Mouse (Mus musculus): ENCODE data around the gene Zc3h4. TPM values are rescaled to one million over a fixed set of nuclear protein-coding genes. Genes with fewer than 3 reads are reported as not detected.

Zc3h4 gene
- polyA plus RNA-seq, 1 experiment = 14.4 TPM

DNA sequence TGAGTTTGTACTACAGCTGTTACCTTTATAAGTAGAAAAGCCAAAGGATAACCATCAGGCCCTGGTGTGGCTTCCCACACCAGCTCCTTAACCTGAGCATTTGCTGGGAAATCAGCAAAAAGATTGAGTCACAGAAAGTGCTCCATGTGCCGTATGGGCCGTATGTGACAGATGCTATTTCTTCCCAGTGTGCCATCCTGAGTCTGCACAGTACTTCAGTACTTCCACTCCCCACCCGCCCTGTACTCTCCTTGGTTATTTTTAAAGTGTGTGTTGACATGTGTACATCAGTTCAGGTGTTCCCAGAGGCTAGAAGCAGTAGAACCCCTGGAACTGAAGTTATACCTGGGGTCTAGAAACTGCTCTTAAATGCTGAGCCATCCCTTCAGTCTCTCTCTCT lies 6.3 kb downstream of the Zc3h4 start:
- Histone ChIP-seq H3K4me1 (ENCODE audit: control insufficient read depth, insufficient read depth, low read length) (peaks cover 18% of the 10 kb centered on the region), H3K36me3 (ENCODE audit: control insufficient read depth, insufficient read depth, low read length) (no peaks in the 10 kb centered on the region; the same call in none of the 2 replicates), H3K27me3 (ENCODE audit: control insufficient read depth, insufficient read depth, low read length) (no peaks in the 10 kb centered on the region), H3K27ac (ENCODE audit: control insufficient read depth, insufficient read depth, low read depth, low read length) (no peak overlapping the region), H3K4me3 (ENCODE audit: control insufficient read depth, low read depth, low read length) (no peak overlapping the region)
- TF ChIP-seq POLR2A (IDR thresholded peaks at IDR 0.05; ENCODE audit: control insufficient read depth, low read depth, low read length) (no peak), CTCF (IDR thresholded peaks at IDR 0.05; ENCODE audit: control insufficient read depth, insufficient read depth, insufficient replicate concordance, low read depth, low read length) (no peak)

DNA sequence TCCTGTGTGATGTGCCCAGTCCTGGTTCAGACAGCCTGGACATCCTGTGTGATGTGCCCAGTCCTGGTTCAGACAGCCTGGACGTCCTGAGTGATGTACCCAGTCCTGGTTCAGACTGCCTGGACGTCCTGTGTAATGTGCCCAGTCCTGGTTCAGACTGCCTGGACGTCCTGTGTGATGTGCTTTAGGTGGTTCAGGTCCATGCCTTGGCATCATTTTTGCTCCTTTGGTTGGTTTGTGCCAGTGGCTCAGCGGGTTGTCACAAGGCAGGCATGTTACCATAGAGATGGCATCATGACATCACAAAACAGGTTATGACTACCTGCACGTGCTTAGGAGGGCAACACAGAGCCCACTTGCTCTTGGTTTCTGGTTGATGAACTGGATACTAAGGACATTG lies 10.4 kb downstream of the Zc3h4 start:
- Histone ChIP-seq H3K4me1 (ENCODE audit: control insufficient read depth, insufficient read depth, low read length) (no peaks in the 10 kb centered on the region; the same call in none of the 2 replicates), H3K4me3 (ENCODE audit: control insufficient read depth, low read depth, low read length) (peak overlapping the region; percentile 88), H3K27ac (ENCODE audit: control insufficient read depth, insufficient read depth, low read depth, low read length) (peak overlapping the region; percentile 90), H3K36me3 (ENCODE audit: control insufficient read depth, insufficient read depth, low read length) (no peaks in the 10 kb centered on the region; the same call in 1 of the 2 replicates), H3K27me3 (ENCODE audit: control insufficient read depth, insufficient read depth, low read length) (no peaks in the 10 kb centered on the region)
- TF ChIP-seq POLR2A (IDR thresholded peaks at IDR 0.05; ENCODE audit: control insufficient read depth, low read depth, low read length) = peak; percentile 93; the same call in 1 of the 2 replicates
- TF ChIP-seq CTCF (IDR thresholded peaks at IDR 0.05; ENCODE audit: control insufficient read depth, insufficient read depth, insufficient replicate concordance, low read depth, low read length) = no peak

DNA sequence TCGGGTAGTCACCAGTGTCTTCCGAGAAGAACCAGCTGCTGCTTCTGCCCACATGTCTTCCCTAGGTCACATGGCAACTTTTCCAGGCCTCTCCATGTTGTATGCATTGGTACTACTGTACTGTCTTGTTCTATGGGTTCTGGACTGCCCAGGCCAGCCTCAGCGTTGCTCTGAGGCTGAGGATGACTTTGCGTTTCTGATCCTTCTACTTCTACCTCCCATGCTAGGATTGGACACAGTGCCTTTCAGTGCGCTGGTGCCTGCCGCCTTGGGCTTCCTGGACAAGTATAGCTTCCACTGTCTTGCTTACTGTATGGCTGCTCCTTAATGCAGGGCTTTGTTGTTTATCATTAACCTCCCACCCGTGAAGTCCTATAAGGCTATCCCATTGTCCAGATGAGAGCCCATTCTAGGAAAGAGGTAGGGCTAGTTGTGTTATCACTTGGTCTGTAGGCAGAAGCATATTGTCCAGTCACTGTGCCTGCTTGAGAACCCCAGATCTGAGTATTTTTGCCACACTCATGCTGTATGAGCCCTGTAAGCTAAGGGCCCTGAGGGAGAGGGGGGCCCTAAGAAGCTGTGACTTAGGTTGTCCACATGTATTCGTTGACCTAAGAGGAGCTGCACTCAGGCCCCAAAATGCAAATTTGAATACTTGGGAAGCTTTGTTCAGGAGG lies 11.6 kb downstream of the Zc3h4 start:
- no peaks in the 10 kb centered on the region; the same call in none of the 2 replicates for H3K36me3 ChIP-seq (ENCODE audit: control insufficient read depth, insufficient read depth, low read length)

DNA sequence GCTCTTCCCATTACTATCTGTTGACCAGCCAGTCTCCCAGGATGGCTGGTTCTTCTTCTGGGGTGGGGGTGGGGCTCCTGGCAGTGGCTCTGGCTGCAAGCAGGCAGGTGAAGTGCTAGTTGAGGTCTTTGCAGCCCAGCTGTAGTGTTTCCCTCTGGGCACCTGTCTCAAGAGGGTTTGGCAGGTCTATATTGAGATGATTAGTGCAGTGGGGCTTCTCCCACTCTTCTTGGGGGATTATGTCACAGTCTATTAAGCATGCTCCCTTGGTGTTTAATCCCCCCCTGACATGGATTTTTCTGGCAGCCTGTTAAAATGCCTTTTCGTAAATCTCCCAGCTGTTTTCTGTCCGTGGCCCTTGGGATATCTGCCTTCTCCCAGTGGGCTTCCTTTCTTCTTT lies 12.2 kb downstream of the Zc3h4 start:
- peaks cover 3% of the 10 kb centered on the region for H3K4me1 ChIP-seq (ENCODE audit: control insufficient read depth, insufficient read depth, low read length)
- no peak overlapping the region for H3K27ac ChIP-seq (ENCODE audit: control insufficient read depth, insufficient read depth, low read depth, low read length)
- H3K36me3 ChIP-seq (ENCODE audit: control insufficient read depth, insufficient read depth, low read length) = no peaks in the 10 kb centered on the region; the same call in none of the 2 replicates
- H3K27me3 ChIP-seq (ENCODE audit: control insufficient read depth, insufficient read depth, low read length) = no peaks in the 10 kb centered on the region
- TF ChIP-seq CTCF (IDR thresholded peaks at IDR 0.05; ENCODE audit: control insufficient read depth, insufficient read depth, insufficient replicate concordance, low read depth, low read length) (no peak), POLR2A (IDR thresholded peaks at IDR 0.05; ENCODE audit: control insufficient read depth, low read depth, low read length) (no peak)
- H3K4me3 ChIP-seq (ENCODE audit: control insufficient read depth, low read depth, low read length) = peak overlapping the region; percentile 88

More for the DNA sequence above, 11.6 kb downstream of the Zc3h4 start:
- H3K4me1 ChIP-seq (ENCODE audit: control insufficient read depth, insufficient read depth, low read length) = peaks cover 3% of the 10 kb centered on the region
- no peaks in the 10 kb centered on the region for H3K27me3 ChIP-seq (ENCODE audit: control insufficient read depth, insufficient read depth, low read length)
- no peak for TF ChIP-seq CTCF (IDR thresholded peaks at IDR 0.05; ENCODE audit: control insufficient read depth, insufficient read depth, insufficient replicate concordance, low read depth, low read length)
- no peak for TF ChIP-seq POLR2A (IDR thresholded peaks at IDR 0.05; ENCODE audit: control insufficient read depth, low read depth, low read length)
- peak overlapping the region; percentile 88 for H3K4me3 ChIP-seq (ENCODE audit: control insufficient read depth, low read depth, low read length)
- peak overlapping the region; percentile 85; the same call in 1 of the 2 replicates for H3K27ac ChIP-seq (ENCODE audit: control insufficient read depth, insufficient read depth, low read depth, low read length)

DNA sequence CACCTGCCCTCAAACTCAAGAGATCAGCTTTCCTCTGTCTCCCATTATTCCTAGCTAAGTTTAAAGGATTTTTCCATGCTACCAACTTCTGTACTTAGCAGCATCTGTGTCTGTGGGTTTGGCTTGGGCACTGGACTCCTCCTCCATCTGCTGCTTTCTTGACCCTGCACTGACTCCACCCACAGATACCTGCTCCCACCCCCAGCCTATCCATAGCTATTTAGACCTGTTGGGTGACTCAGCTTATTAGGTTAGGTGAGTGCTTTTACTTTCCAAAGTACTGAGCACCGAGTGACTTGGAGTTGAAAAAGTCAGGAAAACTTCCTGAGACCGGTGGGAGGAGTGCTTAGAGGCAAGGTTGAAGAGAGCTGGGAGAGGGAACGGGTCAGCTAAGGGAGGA lies 14.7 kb downstream of the Zc3h4 start:
- no peaks in the 10 kb centered on the region; the same call in none of the 2 replicates for H3K36me3 ChIP-seq (ENCODE audit: control insufficient read depth, insufficient read depth, low read length)
- H3K4me1 ChIP-seq (ENCODE audit: control insufficient read depth, insufficient read depth, low read length) = peaks cover 3% of the 10 kb centered on the region

DNA sequence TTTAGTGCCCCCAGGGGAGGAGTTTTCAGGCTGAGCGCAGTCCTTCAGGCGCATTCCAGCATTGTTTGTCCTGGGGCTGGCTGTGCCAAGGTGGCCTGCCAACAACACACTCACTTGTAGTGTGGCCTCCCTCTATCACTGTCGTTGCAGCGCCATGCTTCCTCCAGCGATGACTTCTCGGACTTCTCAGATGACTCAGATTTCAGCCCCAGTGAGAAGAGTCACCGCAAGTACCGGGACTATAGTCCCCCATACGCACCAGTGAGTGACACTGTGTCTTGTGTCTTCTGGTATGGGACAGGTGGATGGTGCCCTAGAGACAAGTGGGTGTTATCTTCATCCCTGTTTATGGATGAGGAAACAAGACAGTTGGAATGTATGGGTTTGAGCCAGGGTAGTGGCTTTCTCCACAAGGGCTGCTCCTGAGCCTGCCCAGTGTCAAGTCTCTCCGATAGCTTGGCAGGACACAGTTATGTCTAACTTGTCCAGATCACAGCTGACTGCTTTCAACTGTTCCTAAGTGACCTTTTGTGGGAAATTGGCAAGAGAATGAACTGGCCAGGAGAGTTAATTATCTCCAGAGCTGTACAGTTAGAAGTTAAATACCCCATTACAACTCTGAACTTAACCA lies 16.5 kb downstream of the Zc3h4 start:
- H3K36me3 ChIP-seq (ENCODE audit: control insufficient read depth, insufficient read depth, low read length) = peaks cover 5% of the 10 kb centered on the region

More for the DNA sequence above, 14.7 kb downstream of the Zc3h4 start:
- H3K27ac ChIP-seq (ENCODE audit: control insufficient read depth, insufficient read depth, low read depth, low read length) = no peak overlapping the region
- H3K27me3 ChIP-seq (ENCODE audit: control insufficient read depth, insufficient read depth, low read length) = no peaks in the 10 kb centered on the region
- TF ChIP-seq POLR2A (IDR thresholded peaks at IDR 0.05; ENCODE audit: control insufficient read depth, low read depth, low read length) (no peak), CTCF (IDR thresholded peaks at IDR 0.05; ENCODE audit: control insufficient read depth, insufficient read depth, insufficient replicate concordance, low read depth, low read length) (no peak)
- H3K4me3 ChIP-seq (ENCODE audit: control insufficient read depth, low read depth, low read length) = no peak overlapping the region

DNA sequence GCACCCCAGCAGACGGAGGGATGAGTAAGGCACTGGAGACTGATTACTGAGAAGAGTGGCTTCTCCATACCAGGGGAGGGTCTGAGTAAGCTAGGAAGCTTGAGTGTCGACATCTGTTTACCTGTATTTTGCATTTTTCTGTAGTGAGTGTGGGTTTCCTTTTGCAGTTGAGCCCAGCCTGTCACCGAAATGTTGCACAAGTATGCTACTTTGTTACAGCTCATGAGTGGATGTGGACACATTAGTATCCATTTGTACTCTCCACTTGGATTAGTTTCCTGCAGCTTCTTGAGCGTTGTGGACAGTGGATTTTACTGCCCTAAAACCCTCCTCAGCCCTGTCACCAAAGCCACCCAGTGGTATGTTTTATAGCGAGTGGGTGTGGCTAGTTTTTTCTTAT lies 18.0 kb downstream of the Zc3h4 start:
- TF ChIP-seq CTCF (IDR thresholded peaks at IDR 0.05; ENCODE audit: control insufficient read depth, insufficient read depth, insufficient replicate concordance, low read depth, low read length) = no peak
- TF ChIP-seq POLR2A (IDR thresholded peaks at IDR 0.05; ENCODE audit: control insufficient read depth, low read depth, low read length) = no peak
- H3K27me3 ChIP-seq (ENCODE audit: control insufficient read depth, insufficient read depth, low read length) = no peaks in the 10 kb centered on the region
- no peak overlapping the region for H3K4me3 ChIP-seq (ENCODE audit: control insufficient read depth, low read depth, low read length)
- H3K27ac ChIP-seq (ENCODE audit: control insufficient read depth, insufficient read depth, low read depth, low read length) = no peak overlapping the region
- peaks cover 5% of the 10 kb centered on the region for H3K36me3 ChIP-seq (ENCODE audit: control insufficient read depth, insufficient read depth, low read length)
- H3K4me1 ChIP-seq (ENCODE audit: control insufficient read depth, insufficient read depth, low read length) = peaks cover 3% of the 10 kb centered on the region; the same call in 1 of the 2 replicates

More for the DNA sequence above, 16.5 kb downstream of the Zc3h4 start:
- TF ChIP-seq POLR2A (IDR thresholded peaks at IDR 0.05; ENCODE audit: control insufficient read depth, low read depth, low read length) = no peak
- no peak for TF ChIP-seq CTCF (IDR thresholded peaks at IDR 0.05; ENCODE audit: control insufficient read depth, insufficient read depth, insufficient replicate concordance, low read depth, low read length)
- Histone ChIP-seq H3K4me1 (ENCODE audit: control insufficient read depth, insufficient read depth, low read length) (peaks cover 3% of the 10 kb centered on the region), H3K27ac (ENCODE audit: control insufficient read depth, insufficient read depth, low read depth, low read length) (no peak overlapping the region), H3K4me3 (ENCODE audit: control insufficient read depth, low read depth, low read length) (no peak overlapping the region), H3K27me3 (ENCODE audit: control insufficient read depth, insufficient read depth, low read length) (no peaks in the 10 kb centered on the region)

Measured in testis, adult 2 months (tissue).